Mouse (Mus musculus): ENCODE data around the gene Grb2. TPM values are rescaled to one million over a fixed set of nuclear protein-coding genes. Genes with fewer than 3 reads are reported as not detected.

The Grb2 gene
- total RNA-seq, 2 experiments from 2014 or later, result 132 to 158 TPM

GRCm38 (mm10) chr11:115628465-115629101 is 79.8 kb downstream of the Grb2 start:
- DNase-seq, result no peak

DNA sequence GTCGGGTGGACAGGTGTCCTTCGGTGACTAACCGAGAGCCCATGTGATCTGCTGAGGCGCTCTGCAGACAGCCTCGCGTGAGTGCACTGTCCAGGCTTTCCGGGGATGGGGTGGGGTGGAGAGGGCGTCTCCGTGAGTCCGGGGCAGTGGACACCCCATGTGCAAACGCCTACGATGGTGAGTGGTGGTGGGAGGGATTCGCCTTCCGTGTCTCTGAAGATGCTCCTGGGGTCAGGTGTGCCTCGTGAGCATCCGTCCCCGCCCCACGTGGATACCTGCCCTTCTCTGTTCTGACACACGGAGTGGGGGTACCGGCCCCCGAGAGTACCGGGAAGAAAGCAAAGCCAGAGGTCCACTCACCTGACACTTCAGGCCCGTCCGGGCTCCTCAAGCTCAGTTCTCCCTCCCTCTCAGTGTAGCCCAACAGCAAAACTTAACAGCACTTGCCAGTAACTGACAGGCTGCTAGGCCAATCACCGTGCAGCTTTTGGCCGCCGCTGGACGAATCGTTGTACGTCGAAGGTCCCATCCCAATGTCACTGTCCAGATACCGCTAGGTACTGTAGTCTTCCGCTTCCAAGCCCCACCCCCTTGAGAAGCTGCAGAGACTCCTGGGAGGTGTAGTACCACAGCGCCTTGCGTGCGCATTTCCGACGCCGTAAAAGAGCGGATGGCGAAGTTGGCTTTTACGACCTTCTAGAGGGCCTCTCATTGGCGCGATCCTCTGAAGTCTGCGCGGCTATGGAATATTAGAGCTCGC is 80.5 kb downstream of the Grb2 start, which contains the start of gene Slc25a19:
Slc25a19 (minus strand) TSS at position 591 of the 760 bp plus-strand sequence.
- DNase-seq, result peak; percentile 99 to 100

GRCm38 (mm10) chr11:115626824-115627616 is 81.4 kb downstream of the Grb2 start:
- DNase-seq, result no peak

DNA sequence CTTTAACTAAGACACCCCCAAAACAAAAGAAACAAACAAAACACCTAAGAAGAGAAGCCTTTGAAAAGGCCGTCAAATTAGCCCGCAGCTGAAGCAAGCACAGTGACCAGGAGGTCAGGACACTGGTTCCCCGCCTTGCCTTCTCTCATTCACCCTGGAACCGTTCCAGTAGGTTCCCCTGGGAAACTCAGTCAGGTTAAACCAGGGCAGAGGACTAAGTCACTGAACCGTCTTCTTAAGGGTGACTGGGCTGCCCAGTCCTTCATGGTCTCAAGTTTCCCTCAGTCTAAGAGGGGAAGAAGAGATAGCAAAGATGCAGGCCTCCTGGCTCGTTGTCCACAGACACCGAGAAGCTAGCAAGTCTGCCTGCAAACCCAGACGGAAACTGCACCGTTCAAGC is 82.5 kb downstream of the Grb2 start:
- DNase-seq, result peak; percentile 22 to 61

DNA sequence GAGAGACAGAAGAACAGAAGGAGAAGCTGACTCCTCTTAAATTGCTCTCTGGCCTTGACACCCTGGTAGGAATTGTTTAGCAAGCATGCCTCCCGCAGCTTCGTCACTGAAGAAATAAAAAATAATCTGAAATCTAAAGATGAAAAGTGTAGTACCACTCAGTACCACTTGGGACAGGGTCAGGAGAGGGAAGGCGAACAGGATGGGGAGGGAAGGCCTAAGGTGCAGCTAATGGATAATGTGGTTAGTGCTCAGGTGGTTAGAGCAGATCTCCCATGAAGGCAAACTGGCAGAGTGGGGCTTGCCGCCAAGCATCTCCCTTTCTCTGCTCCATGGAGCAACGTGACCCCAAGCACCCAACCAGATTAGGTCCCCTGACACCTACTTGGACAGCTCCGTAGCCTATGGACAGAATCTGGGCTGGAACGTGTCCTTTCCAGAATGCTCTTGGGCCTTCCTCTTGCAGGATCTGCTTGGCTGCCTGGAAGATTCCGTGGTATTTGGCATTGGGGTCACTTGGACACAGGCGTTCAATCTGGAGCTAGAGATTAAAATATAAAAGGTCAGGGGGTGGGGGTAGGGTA is 84.8 kb downstream of the Grb2 start:
- peak in 1 of 2 experiments; percentile 39 for DNase-seq

DNA sequence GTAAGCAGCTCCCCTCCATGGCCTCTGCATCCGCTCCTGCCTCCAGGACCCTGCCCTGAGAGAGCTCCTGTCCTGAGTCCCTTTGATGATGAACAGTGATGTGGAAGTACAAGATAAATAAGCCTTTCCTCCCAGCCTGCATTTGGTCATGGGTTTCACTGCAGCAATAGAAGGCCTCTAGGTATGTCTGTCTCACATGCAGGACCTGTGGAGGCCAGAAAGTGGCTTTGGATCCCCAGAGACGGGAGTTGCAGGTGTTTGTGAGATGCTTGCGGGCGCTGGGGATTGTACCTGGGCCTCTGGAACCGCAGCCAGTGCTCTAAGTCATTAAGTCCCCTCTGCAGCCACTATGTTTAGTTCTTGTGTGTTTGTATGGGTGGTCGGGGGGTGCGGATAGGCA is 88.4 kb downstream of the Grb2 start:
- DNase-seq, result no peak

DNA sequence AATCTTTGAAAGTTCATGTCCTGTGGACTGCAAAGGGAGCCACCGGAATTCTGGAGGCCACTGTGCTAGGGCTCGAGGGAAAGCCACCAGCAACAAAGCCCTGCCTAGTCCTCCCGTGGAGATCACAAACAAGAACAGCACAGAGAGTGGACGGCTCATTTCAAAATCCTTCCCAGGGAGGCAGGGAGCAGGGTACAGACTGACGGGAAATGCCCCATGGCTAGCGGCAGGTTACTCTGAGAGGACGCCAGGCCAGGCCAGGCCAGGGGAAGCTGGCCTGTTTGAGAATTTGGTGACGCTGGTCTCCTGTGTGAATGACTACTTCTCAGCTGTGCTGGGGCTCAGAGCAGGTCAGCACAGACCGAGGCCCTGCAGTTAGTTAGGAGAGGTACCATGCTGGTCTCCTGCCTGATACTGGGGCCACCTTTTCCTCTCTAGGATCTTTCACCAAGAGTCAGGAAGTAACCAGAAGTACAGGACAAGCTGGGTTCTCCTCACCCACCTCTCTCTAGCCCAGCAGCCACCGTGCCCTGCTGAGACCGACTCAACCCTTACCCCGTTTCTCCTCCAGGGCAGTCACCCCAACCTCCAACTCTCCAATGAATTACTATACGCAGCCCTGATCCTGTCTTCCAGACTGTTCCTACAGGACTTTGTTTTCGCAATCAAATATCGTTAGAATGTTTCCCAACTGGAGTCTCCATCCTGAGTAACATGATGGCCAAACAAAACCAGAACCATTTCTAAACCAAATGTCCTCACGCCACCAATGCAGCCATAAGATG is 89.5 kb downstream of the Grb2 start:
- no peak for DNase-seq

DNA sequence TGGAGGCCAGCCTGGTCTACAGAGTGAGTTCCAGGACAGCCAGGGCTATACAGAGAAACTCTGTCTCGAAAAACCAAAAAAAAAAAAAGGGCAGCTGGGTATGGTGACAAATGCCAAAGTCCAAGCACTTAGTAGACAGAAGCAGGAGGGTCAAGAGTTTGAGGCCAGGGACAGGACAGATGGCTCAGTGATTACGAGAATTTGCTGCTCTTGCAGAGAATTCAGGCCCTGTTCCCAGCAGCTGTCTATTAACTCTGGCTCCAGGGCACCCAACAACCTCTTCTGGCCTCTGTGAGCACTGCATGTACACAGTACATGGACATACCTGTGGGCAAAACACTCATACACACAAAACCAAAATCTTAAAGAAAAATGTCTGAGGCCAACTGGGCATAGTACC is 90.4 kb downstream of the Grb2 start:
- DNase-seq, result no peak

GRCm38 (mm10) chr11:115616893-115617292 is 91.5 kb downstream of the Grb2 start:
- DNase-seq, result peak; percentile 81 to 86

DNA sequence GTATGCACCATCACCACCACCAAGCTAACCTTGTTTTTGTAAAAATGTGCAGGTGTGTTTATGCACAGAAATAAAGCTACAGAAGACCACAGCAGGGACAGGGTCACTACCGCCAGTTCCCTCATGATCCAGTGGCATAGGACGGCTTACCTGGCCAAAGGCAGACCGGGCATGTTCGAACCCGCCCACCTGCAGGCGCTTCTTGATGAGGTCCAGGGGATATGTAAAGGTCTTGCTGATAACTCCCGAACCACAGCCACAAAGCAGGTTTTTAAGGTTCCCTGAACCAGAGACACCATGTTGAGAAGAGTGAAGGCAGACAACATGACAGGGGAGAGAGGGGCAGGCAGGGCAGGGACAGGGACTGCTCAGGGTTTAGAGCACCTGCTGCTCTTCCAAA is 92.0 kb downstream of the Grb2 start:
- no peak for DNase-seq

GRCm38 (mm10) chr11:115615875-115616274 is 92.5 kb downstream of the Grb2 start:
- peak; percentile 66 to 70 for DNase-seq

DNA sequence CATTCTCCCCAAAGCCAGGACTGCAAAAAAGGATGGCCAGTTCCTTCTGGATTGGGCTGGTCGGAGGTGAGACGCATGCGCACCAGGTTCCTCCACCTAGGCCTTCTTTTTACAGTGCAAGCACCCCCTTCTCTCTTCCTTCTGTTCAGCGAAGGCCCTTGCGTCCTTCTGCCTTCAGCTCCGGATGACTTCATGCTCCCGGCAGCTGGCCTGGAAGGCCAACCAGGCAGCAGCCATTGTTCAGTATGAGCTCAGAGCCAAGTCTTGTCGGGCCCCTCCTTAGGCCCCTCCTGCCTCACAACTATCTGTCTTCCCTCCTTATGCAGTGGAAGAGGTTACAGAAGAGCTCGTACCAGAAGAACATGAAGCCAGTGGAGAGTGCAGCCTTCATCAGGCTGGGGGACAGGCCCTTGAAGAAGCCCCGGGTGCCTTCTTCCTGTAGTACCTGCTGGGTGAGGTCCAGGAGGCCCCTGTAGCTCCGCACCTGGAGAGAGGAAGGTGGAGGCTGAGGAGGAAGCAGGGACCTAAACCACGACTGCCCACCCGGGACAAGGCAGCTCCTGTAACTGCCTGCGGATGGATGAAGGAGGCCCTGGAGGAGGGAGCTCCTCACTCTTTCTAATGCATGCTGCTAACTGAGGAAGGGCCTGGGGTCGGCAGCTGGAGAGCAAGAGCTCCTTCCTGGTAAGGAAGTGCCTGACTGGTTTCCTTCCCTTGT is 93.1 kb downstream of the Grb2 start:
- peak; percentile 73 to 75 for DNase-seq

GRCm38 (mm10) chr11:115614346-115615107 is 93.9 kb downstream of the Grb2 start:
- DNase-seq, result no peak

GRCm38 (mm10) chr11:115613138-115613945 is 95.1 kb downstream of the Grb2 start:
- no peak for DNase-seq

- DNase-seq, result peak; percentile 96
These were observed 95.8 kb downstream of the Grb2 start, which contains the start of gene Mif4gd for GRCm38 (mm10) chr11:115612410-115613137. Gene Mif4gd, minus strand, starts transcription at chr11:115612969.

GRCm38 (mm10) chr11:115612059-115612409 is 96.4 kb downstream of the Grb2 start:
- peak; percentile 92 for DNase-seq

DNA sequence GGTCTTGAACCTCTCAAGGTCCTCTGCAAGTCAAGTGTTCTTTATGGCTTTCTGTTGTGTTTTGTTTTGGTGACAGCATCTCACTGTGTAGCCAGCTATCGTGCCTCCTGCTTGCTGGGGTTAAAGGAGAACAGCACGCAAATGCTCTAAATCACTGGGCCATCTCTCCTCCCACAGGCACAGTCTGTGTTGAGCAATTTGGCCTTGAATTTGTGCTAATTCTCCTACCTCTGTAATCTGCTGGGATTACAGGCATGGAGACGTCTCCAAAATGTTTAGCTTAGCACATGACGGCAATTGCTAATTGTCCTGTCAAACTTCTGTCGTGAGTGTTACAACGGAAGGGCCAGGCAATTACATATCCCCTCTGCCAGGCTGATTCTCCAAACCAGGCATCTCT is 97.2 kb downstream of the Grb2 start:
- peak; percentile 40 to 49 for DNase-seq

GRCm38 (mm10) chr11:115609576-115609975 is 98.8 kb downstream of the Grb2 start:
- no peak for DNase-seq

All from adrenal gland, postnatal 36 days (tissue).